Mouse (Mus musculus) kidney, embryonic 14.5 days (tissue): ENCODE data around the gene Kif13a. TPM values are rescaled to one million over a fixed set of nuclear protein-coding genes. Genes with fewer than 3 reads are reported as not detected.

ENCODE experiments used
- ATAC-seq: fragments of 200-750 bp; cut with Nextera tagmentation; 2 replicates; pipeline ENCODE4 v1.8.0; 2017; ENCODE audit warnings: moderate number of reproducible peaks, mild to moderate bottlenecking, moderate TSS enrichment, moderate library complexity; ENCODE audit not compliant: low FRiP score, low TSS enrichment
- H3K27ac ChIP-seq: fragments of 300-500 bp; sonication (generic); 2 replicates; pipeline ENCODE4 v1.5.1; 2014; ENCODE audit warnings: low read depth, mild to moderate bottlenecking, low read length, moderate library complexity, mixed read lengths
- H3K27me3 ChIP-seq: fragments of 300-500 bp; sonication (generic); 2 replicates; pipeline ENCODE4 v1.6.1; 2014; ENCODE audit warnings: mild to moderate bottlenecking, low read length; ENCODE audit not compliant: control insufficient read depth, insufficient read depth
- H3K36me3 ChIP-seq: fragments of 300-500 bp; sonication (generic); 2 replicates; pipeline ENCODE4 v1.6.1; 2014; ENCODE audit warnings: low read length, mixed read lengths; ENCODE audit not compliant: control insufficient read depth, insufficient read depth
- H3K4me1 ChIP-seq: fragments of 300-500 bp; sonication (generic); 2 replicates; pipeline ENCODE4 v1.6.1; 2014; ENCODE audit warnings: low read length, mixed read lengths; ENCODE audit not compliant: control insufficient read depth, insufficient read depth
- H3K4me2 ChIP-seq: fragments of 300-500 bp; sonication (generic); replicated peaks from 2 replicates; pipeline ENCODE4 v1.6.1; 2014; ENCODE audit warnings: low read depth, mild to moderate bottlenecking, low read length
- H3K4me3 ChIP-seq: fragments of 300-500 bp; sonication (generic); 2 replicates; pipeline ENCODE4 v1.5.1; 2014; ENCODE audit warnings: mild to moderate bottlenecking, low read length
- H3K9ac ChIP-seq: fragments of 300-500 bp; sonication (generic); 2 replicates; pipeline ENCODE4 v1.6.1; 2014; ENCODE audit warnings: low read depth, mild to moderate bottlenecking, low read length, moderate library complexity
- H3K9me3 ChIP-seq: fragments of 300-500 bp; sonication (generic); 2 replicates; pipeline ENCODE4 v1.6.1; 2016; ENCODE audit warnings: low read length; ENCODE audit not compliant: control insufficient read depth
- WGBS: fragments of 180-500 bp; shearing (Covaris S2); extraction: QIAGEN DNeasy Blood & Tissue Kit; methylation state at CpG from one replicate; pipeline ENCODE4 v1.1.7; 2014; 5-methylcytosine and 5-hydroxymethylcytosine counted together
- polyA plus RNA-seq: library from polyadenylated mRNA; unstranded; fragments of >200 nt; fragmentation: Nextera tagmentation; extraction: Ambion mirVana; gene quantifications from 2 replicates; pipeline ENCODE4 v1.2.1, GENCODE M21; 2014

The Kif13a gene
- polyA plus RNA-seq, 1 experiment from 2014 or later: 18.2 TPM

GRCm38 (mm10) chr13:46883976-46884375 lies 45.7 kb downstream of the Kif13a start:
- Histone ChIP-seq H3K9me3 (no peaks in the 10 kb centered on the region), H3K4me1 (peaks cover 18% of the 10 kb centered on the region; the same call in 1 of the 2 replicates), H3K4me2 (no peak overlapping the region), H3K27me3 (no peaks in the 10 kb centered on the region), H3K36me3 (no peaks in the 10 kb centered on the region), H3K27ac (peak overlapping the region; percentile 51; the same call in 1 of the 2 replicates), H3K4me3 (no peak overlapping the region), H3K9ac (no peak overlapping the region)
- no peak for ATAC-seq
- 82% methylated on average over 3 of the region's 3 CpGs for WGBS

GRCm38 (mm10) chr13:46883381-46883780 lies 46.3 kb downstream of the Kif13a start:
- Histone ChIP-seq H3K27ac (no peak overlapping the region), H3K4me1 (peaks cover 18% of the 10 kb centered on the region; the same call in 1 of the 2 replicates), H3K36me3 (no peaks in the 10 kb centered on the region), H3K4me3 (no peak overlapping the region), H3K9ac (no peak overlapping the region), H3K27me3 (no peaks in the 10 kb centered on the region), H3K4me2 (no peak overlapping the region), H3K9me3 (no peaks in the 10 kb centered on the region)
- whole genome bisulfite sequencing: 55% methylated on average over 10 of the region's 10 CpGs
- no peak for ATAC-seq

GRCm38 (mm10) chr13:46880736-46881135 lies 48.9 kb downstream of the Kif13a start:
- H3K4me3 ChIP-seq: no peak overlapping the region
- H3K4me1 ChIP-seq: peaks cover 16% of the 10 kb centered on the region; the same call in 1 of the 2 replicates
- H3K4me2 ChIP-seq: no peak overlapping the region
- H3K27me3 ChIP-seq: no peaks in the 10 kb centered on the region
- no peak for ATAC-seq
- H3K36me3 ChIP-seq: no peaks in the 10 kb centered on the region
- H3K9me3 ChIP-seq: no peaks in the 10 kb centered on the region
- H3K27ac ChIP-seq: no peak overlapping the region
- no peak overlapping the region for H3K9ac ChIP-seq
- 73% methylated on average over 14 of the region's 14 CpGs for WGBS

DNA sequence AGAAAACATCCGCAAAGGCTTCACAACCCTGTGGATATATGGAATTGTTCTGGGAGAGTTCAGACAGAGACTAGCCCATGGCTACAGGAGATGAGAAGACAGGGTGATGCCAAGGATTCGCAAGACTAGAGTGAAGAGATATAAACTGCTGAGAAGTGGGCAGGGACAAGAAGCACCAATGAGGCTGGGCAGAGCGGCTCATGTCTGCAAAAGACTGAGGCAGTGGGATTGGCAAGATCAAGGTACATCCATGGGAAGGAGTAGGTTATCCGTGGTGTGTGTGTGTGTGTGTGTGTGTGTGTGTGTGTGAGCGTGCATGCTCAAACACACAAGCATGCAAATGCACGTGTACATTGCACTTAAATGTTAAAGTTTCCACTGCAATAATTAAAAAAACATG lies 49.4 kb downstream of the Kif13a start:
- ATAC-seq: no peak
- Histone ChIP-seq H3K9ac (no peak overlapping the region), H3K9me3 (no peaks in the 10 kb centered on the region), H3K36me3 (no peaks in the 10 kb centered on the region), H3K4me3 (no peak overlapping the region), H3K4me2 (no peak overlapping the region), H3K27ac (no peak overlapping the region), H3K4me1 (peaks cover 12% of the 10 kb centered on the region; the same call in 1 of the 2 replicates), H3K27me3 (no peaks in the 10 kb centered on the region)
- 92% methylated on average over 6 of the region's 6 CpGs for WGBS

GRCm38 (mm10) chr13:46877049-46877448 lies 52.6 kb downstream of the Kif13a start:
- Histone ChIP-seq H3K4me2 (no peak overlapping the region), H3K9me3 (no peaks in the 10 kb centered on the region), H3K9ac (no peak overlapping the region), H3K27ac (no peak overlapping the region), H3K36me3 (no peaks in the 10 kb centered on the region), H3K4me1 (no peaks in the 10 kb centered on the region), H3K27me3 (no peaks in the 10 kb centered on the region), H3K4me3 (no peak overlapping the region)
- WGBS: 84% methylated on average over 4 of the region's 4 CpGs
- no peak for ATAC-seq

DNA sequence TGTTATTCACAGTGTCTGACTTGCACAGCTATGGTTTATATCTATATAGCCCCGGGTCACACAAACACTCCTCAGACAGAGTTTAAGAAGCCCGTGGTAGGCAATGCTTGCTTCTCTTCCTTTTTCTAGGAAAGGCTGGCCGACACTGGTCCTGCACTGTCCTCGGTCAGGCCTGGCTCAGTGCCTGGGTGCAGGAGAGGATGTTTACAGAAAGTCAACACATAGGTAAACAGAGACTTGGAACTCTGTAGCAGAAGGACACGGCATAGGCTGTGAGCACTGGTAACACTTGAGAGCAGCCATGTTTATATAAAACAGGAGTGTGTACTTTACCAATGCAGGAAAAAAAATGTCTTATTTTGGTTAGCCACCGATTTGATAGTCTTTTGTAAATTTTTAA lies 54.3 kb downstream of the Kif13a start:
- WGBS: 69% methylated on average over 6 of the region's 6 CpGs
- no peak for ATAC-seq
- no peak overlapping the region for H3K27ac ChIP-seq

DNA sequence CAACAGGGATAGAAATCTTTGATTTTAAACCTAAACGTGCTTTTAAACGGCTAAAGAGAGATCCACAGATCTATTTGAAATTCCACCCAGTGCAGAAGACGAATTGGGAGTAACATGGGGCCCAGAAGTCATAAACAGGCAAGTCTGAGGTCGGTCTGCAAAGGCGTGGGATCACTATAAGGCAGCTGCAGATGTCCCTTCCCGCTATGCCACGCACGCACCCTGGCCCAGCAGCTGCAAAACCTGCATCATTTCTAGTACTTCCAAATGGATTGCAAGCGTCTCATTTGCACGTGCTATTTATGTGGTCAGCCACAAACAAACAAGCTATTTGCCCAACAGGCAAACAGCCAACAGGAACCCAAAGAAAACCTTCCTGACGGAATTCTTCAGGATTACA lies 56.9 kb downstream of the Kif13a start:
- Histone ChIP-seq H3K4me2 (no peak overlapping the region), H3K27ac (no peak overlapping the region), H3K4me1 (no peaks in the 10 kb centered on the region), H3K36me3 (no peaks in the 10 kb centered on the region), H3K9me3 (no peaks in the 10 kb centered on the region), H3K4me3 (no peak overlapping the region), H3K27me3 (no peaks in the 10 kb centered on the region), H3K9ac (no peak overlapping the region)
- 87% methylated on average over 11 of the region's 11 CpGs for WGBS
- no peak for ATAC-seq

More for the DNA sequence above, 54.3 kb downstream of the Kif13a start:
- Histone ChIP-seq H3K27me3 (no peaks in the 10 kb centered on the region), H3K9me3 (no peaks in the 10 kb centered on the region), H3K4me2 (no peak overlapping the region), H3K4me3 (no peak overlapping the region), H3K36me3 (no peaks in the 10 kb centered on the region), H3K4me1 (no peaks in the 10 kb centered on the region), H3K9ac (no peak overlapping the region)

GRCm38 (mm10) chr13:46872194-46872593 lies 57.5 kb downstream of the Kif13a start:
- Histone ChIP-seq H3K4me1 (no peaks in the 10 kb centered on the region), H3K27ac (no peak overlapping the region), H3K9ac (no peak overlapping the region), H3K9me3 (no peaks in the 10 kb centered on the region), H3K36me3 (no peaks in the 10 kb centered on the region), H3K27me3 (no peaks in the 10 kb centered on the region), H3K4me2 (no peak overlapping the region), H3K4me3 (no peak overlapping the region)
- no peak; the same call in 1 of the 2 replicates for ATAC-seq
- 50% methylated on average over 6 of the region's 6 CpGs for WGBS

- H3K36me3 ChIP-seq: no peaks in the 10 kb centered on the region
- no peak for ATAC-seq
- WGBS: 92% methylated on average over 13 of the region's 13 CpGs
- H3K4me2 ChIP-seq: no peak overlapping the region
- H3K4me3 ChIP-seq: no peak overlapping the region
- H3K27ac ChIP-seq: no peak overlapping the region
- H3K27me3 ChIP-seq: no peaks in the 10 kb centered on the region
- no peak overlapping the region for H3K9ac ChIP-seq
- H3K4me1 ChIP-seq: no peaks in the 10 kb centered on the region
- H3K9me3 ChIP-seq: no peaks in the 10 kb centered on the region
Measured at GRCm38 (mm10) chr13:46869464-46869863, 60.2 kb downstream of the Kif13a start.
